Mouse (Mus musculus) ES-E14 (cell line): ENCODE measurements at regions not wholly inside any gene's neighbourhood (a gene's known extent, or its start where the extent isn't known, plus 50 kb on each side); places are given as distances from the start of the nearest gene placed in this dataset.

ENCODE experiments used
- DNase-seq: peaks from one replicate; pipeline ENCODE4 v3.0.0-alpha.2; 2013; ENCODE audit warnings: low read depth, low spot score
- H3K27ac ChIP-seq: 2 replicates; pipeline ENCODE4 v1.5.1; 2012; ENCODE audit warnings: low read depth, mild to moderate bottlenecking, low read length, moderate library complexity, mixed read lengths; ENCODE audit not compliant: poor library complexity, insufficient read depth, severe bottlenecking
- H3K36me3 ChIP-seq: 2 replicates; pipeline ENCODE4 v1.6.1; 2012; ENCODE audit warnings: mild to moderate bottlenecking, low read length, moderate library complexity, mixed read lengths; ENCODE audit not compliant: control insufficient read depth, poor library complexity, insufficient read depth, severe bottlenecking
- H3K4me1 ChIP-seq, 2 experiments: fragments of 150-350 bp in 1 of 2; sonication (generic) in 1 of 2; 2 replicates each; pipeline ENCODE4 v1.6.1; 2012; ENCODE audit warnings: low read length in 2 of 2, mild to moderate bottlenecking in 1 of 2, mixed read lengths in 1 of 2; ENCODE audit not compliant: control insufficient read depth in 2 of 2, insufficient read depth in 2 of 2, poor library complexity in 1 of 2
- H3K4me3 ChIP-seq, 2 experiments: fragments of 150-350 bp in 1 of 2; sonication (generic) in 1 of 2; 2 replicates each; pipeline ENCODE4 v1.5.1; 2012; ENCODE audit warnings: low read length in 2 of 2, low read depth in 1 of 2, mild to moderate bottlenecking in 1 of 2, mixed read lengths in 1 of 2; ENCODE audit not compliant: insufficient read depth in 1 of 2, poor library complexity in 1 of 2, severe bottlenecking in 1 of 2
- H3K9ac ChIP-seq: 2 replicates; pipeline ENCODE4 v1.6.1; 2012; ENCODE audit warnings: low read depth, mild to moderate bottlenecking, low read length, mixed read lengths; ENCODE audit not compliant: poor library complexity, insufficient read depth, severe bottlenecking
- H3K9me3 ChIP-seq: fragments of 150-350 bp; sonication (generic); 2 replicates; pipeline ENCODE4 v1.6.1; 2012; ENCODE audit warnings: low read depth, mild to moderate bottlenecking, low read length; ENCODE audit not compliant: control insufficient read depth, insufficient read depth
- CHD2 ChIP-seq: IDR thresholded peaks from 2 replicates; pipeline ENCODE4 v1.6.1; 2014; ENCODE audit warnings: mild to moderate bottlenecking, low read depth, low read length, inconsistent platforms
- HCFC1 ChIP-seq: IDR thresholded peaks from 2 replicates; pipeline ENCODE4 v1.6.1; 2012; ENCODE audit warnings: low read length, inconsistent platforms, borderline replicate concordance; ENCODE audit not compliant: insufficient read depth
- MAFK ChIP-seq: IDR thresholded peaks from 2 replicates; pipeline ENCODE4 v1.6.1; 2014; ENCODE audit warnings: mild to moderate bottlenecking, low read depth, low read length, inconsistent platforms; ENCODE audit not compliant: insufficient read depth
- ZC3H11A ChIP-seq: IDR thresholded peaks from 2 replicates; pipeline ENCODE4 v1.6.1; 2012; ENCODE audit warnings: low read depth, mild to moderate bottlenecking, inconsistent platforms, low read length, borderline replicate concordance
- ZNF384 ChIP-seq: IDR thresholded peaks from 2 replicates; pipeline ENCODE4 v1.6.1; 2012; ENCODE audit warnings: low read depth, low read length, inconsistent platforms
- in situ Hi-C, 2 experiments: fragments of 600-800 bp; cut with MboI; formaldehyde crosslinking; loops; one replicate each; pipeline ENCODE4 v1.15.1; 2025; ENCODE audit warnings: low sequenced_read_pairs in 2 of 2, inconsistent platforms in 1 of 2; ENCODE audit not compliant: unreplicated experiment in 2 of 2

- H3K9me3 ChIP-seq = no peaks in the 10 kb centered on the region
- H3K9ac ChIP-seq = no peak overlapping the region
- DNase-seq = no peak
- peaks cover 3 to 12% of the 10 kb centered on the region in 2 experiments; a peak in 3 of 4 replicates for H3K4me1 ChIP-seq
- TF ChIP-seq ZC3H11A (no peak), ZNF384 (no peak), MAFK (no peak), CHD2 (no peak), HCFC1 (no peak)
- no peaks in the 10 kb centered on the region for H3K36me3 ChIP-seq
- in situ Hi-C loops = no loop called here
- no peak overlapping the region for H3K4me3 ChIP-seq
- no peak overlapping the region for H3K27ac ChIP-seq
Observed at GRCm38 (mm10) chr9:63067054-63067406, 79.3 kb upstream of the Pias1 start.

DNA sequence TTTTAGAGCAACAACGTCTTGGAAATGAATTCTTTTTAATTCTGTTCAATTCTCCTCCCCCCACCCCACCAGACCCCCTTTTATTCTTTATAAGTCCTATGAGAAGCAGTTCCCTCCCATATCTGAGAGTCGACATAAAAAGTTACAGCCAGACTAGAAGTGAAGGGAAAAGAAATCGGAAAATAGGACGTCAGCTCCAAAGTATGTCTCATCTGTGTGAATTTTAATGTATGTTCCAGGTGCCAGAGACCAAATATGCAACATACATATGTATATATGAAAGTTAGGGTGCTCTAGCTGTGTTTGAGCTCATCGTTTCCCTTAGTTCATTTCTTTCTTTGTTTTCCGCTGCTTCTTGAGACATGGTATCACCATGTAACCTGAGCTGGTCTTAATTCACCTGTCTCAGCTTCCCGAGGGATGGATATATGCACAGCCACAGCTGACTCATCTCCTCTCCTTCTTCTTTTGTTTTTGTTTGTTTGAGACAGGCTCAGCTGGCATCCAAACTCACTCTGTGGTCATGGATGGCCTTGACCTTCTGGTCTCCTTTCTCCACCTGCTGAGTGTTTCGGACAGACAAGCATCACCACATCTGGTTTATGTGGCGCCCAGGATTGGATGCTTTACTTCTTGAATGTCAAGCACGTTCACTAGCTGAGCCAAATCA lies 78.8 kb upstream of the Pias1 start:
- H3K36me3 ChIP-seq = no peaks in the 10 kb centered on the region
- no peaks in the 10 kb centered on the region for H3K9me3 ChIP-seq
- DNase-seq = no peak
- H3K4me3 ChIP-seq = no peak overlapping the region
- in situ Hi-C loops = no loop called here
- no peak overlapping the region for H3K9ac ChIP-seq
- no peak for TF ChIP-seq MAFK
- no peak for TF ChIP-seq CHD2
- TF ChIP-seq HCFC1 = no peak
- H3K27ac ChIP-seq = no peak overlapping the region
- H3K4me1 ChIP-seq = peaks cover 3 to 12% of the 10 kb centered on the region in 2 experiments; a peak in 3 of 4 replicates

- in situ Hi-C loops = no loop called here
- Histone ChIP-seq H3K9ac (no peak overlapping the region), H3K9me3 (no peaks in the 10 kb centered on the region), H3K4me3 (no peak overlapping the region), H3K36me3 (no peaks in the 10 kb centered on the region), H3K4me1 (peaks cover 0 to 8% of the 10 kb centered on the region in 2 experiments; a peak in 2 of 4 replicates), H3K27ac (no peak overlapping the region)
- no peak for DNase-seq
- TF ChIP-seq ZNF384 (no peak), CHD2 (no peak), MAFK (no peak), HCFC1 (no peak), ZC3H11A (no peak)
Observed at GRCm38 (mm10) chr9:63063525-63063924, 75.8 kb upstream of the Pias1 start.

DNA sequence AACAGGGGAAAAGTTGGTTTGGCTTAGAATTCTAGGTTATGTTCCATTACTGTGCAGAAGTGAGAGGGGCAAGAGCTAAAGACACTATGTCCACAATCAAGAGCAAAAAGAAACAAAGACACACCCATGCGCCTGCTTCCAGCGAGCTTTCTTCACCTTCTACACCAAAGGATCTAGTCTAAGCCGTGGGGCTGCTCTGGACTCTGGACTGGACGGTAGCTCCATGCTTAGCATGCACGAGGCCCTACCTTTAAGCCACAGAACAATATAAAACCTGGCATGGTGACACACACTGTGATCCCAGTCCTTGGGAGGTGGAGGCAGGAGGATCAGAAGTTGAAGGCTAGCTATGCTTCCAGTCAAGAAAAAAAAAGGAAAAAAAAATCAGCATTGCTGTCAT lies 73.0 kb upstream of the Pias1 start:
- Histone ChIP-seq H3K4me1 (peaks cover 0 to 4% of the 10 kb centered on the region in 2 experiments; a peak in 1 of 4 replicates), H3K9ac (no peak overlapping the region), H3K27ac (no peak overlapping the region), H3K4me3 (no peak overlapping the region), H3K9me3 (no peaks in the 10 kb centered on the region), H3K36me3 (no peaks in the 10 kb centered on the region)
- DNase-seq = no peak
- TF ChIP-seq HCFC1 = no peak
- no peak for TF ChIP-seq MAFK
- no peak for TF ChIP-seq ZC3H11A
- no peak for TF ChIP-seq ZNF384
- no peak for TF ChIP-seq CHD2
- in situ Hi-C loops = no loop called here

DNA sequence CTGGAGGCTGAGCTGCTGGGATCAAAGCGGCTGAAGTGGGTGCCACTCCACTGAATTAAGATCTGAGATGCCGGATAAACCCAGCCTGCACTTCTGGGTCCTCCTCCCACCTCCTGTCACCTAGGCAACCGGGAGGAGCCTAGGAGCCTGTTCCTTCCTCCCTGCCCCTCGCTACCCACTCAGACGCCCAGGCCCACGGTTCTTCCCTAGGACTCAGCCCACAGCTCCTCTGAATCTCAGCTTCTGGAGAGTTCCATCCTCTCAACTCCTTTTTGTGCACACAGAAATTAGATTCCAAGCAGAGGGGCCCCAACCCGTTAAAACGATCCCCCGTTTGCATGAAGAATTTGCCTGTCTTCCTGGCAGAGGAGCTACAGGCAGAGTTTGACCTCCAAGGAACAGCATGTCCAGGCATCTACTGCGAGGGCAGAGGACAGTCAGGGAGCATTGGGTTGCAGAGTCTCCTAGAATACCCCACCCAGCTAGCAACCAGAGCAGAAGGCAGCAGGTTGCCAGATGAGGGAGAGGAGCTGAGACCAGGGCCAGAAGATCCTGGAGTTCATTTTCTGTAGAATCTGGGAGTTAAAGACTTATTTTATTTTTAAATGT lies 71.6 kb upstream of the Pias1 start:
- no peaks in the 10 kb centered on the region for H3K9me3 ChIP-seq
- in situ Hi-C loops = no loop called here
- no peak overlapping the region for H3K27ac ChIP-seq
- H3K4me3 ChIP-seq = peak overlapping the region in 1 of 2 experiments; percentile 32; a peak in 2 of 4 replicates
- no peak overlapping the region; the same call in 1 of the 2 replicates for H3K9ac ChIP-seq
- peak; percentile 73 for DNase-seq
- peaks cover 0 to 4% of the 10 kb centered on the region in 2 experiments; a peak in 1 of 4 replicates for H3K4me1 ChIP-seq
- no peaks in the 10 kb centered on the region for H3K36me3 ChIP-seq
- TF ChIP-seq ZNF384 = no peak
- no peak for TF ChIP-seq HCFC1
- TF ChIP-seq ZC3H11A = no peak
- no peak for TF ChIP-seq MAFK
- TF ChIP-seq CHD2 = no peak
